Comparison of ENCODE assay signal across 9 mouse cellular contexts in genomic region chr15:103190531-103191462, GRCm38 (mm10). TPM values are rescaled to one million over a fixed set of nuclear protein-coding genes. Genes with fewer than 3 reads are reported as not detected.
DNase-seq lines count a peak whose midpoint lies in the region; ATAC-seq and TF ChIP-seq lines count a peak whose summit lies in the region.
"Had no signal": no experiment of that assay in that cellular context is flagged by ENCODE, and none has a peak within 500 bp of the region (broad histone marks: within the 10 kb centered on the region; RNA-seq: fewer than 3 reads in every experiment).

No protein-coding gene starts in this region.

- H3K9ac ChIP-seq in MEL (ENCODE audit: control insufficient read depth, low read depth, low read length, poor library complexity, severe bottlenecking) = no peak overlapping the region

- no peak for TF ChIP-seq EP300 in MEL (IDR thresholded peaks at IDR 0.05; ENCODE audit: low read depth in 1 of 2, low read length in 2 of 2)

- H3K4me1 ChIP-seq in MEL (ENCODE audit: control insufficient read depth in 1 of 2, insufficient read depth in 2 of 2, low read length in 2 of 2) = no peaks in the 10 kb centered on the region

- H3K79me2 ChIP-seq in MEL (ENCODE audit: control insufficient read depth, insufficient read depth, low read length, poor library complexity) = no peaks in the 10 kb centered on the region

- intact Hi-C loops in left cerebral cortex, postnatal 14 days (cut with DNase I) = no loop called here
- intact Hi-C loops in left cerebral cortex, postnatal 36 days (cut with DNase I) = no loop called here

- TF ChIP-seq CTCF in MEL (IDR thresholded peaks at IDR 0.05 in 2 of 3, conservative IDR thresholded peaks at IDR 0.05 in 1 of 3; ENCODE audit: control insufficient read depth in 1 of 3, insufficient read depth in 1 of 3, low read depth in 2 of 3, low read length in 3 of 3, poor library complexity in 1 of 3, severe bottlenecking in 1 of 3) = peak; percentile 50 to 66 (median 52); a peak in 5 of 6 replicates

- no peaks in the 10 kb centered on the region for H3K27me3 ChIP-seq in MEL (ENCODE audit: control insufficient read depth in 1 of 2, insufficient read depth in 2 of 2, low read length in 2 of 2)

- H3K4me3 ChIP-seq in MEL (ENCODE audit: control insufficient read depth in 1 of 2, insufficient read depth in 1 of 2, low read depth in 2 of 2, low read length in 2 of 2) = no peak overlapping the region

- no peak overlapping the region for H3K27ac ChIP-seq in MEL (ENCODE audit: control insufficient read depth, low read depth, low read length)
- H3K27ac ChIP-seq: macrophage had no signal

- no peak for TF ChIP-seq POLR2A in MEL (IDR thresholded peaks at IDR 0.05; ENCODE audit: control insufficient read depth in 1 of 2, insufficient read depth in 1 of 2, low read depth in 1 of 2, low read length in 2 of 2, poor library complexity in 1 of 2)

- peak; percentile 50 to 74 for DNase-seq in cerebellum, postnatal 25 days
- no peak for DNase-seq in cerebellum, adult 11 months
- DNase-seq in left cerebral cortex, postnatal 14 days (ENCODE audit: low spot score in 2 of 2) = peak; percentile 53 to 56
- no peak for DNase-seq in left cerebral cortex, postnatal 36 days (ENCODE audit: low spot score in 2 of 2)
- DNase-seq in MEL (ENCODE audit: low read depth, low spot score) = peak; percentile 43
- DNase-seq in lung, postnatal 4 days = peak; percentile 47 to 65
- no peak for DNase-seq in urinary bladder, adult 2 months (ENCODE audit: low spot score)

- TF ChIP-seq RAD21 in MEL (IDR thresholded peaks at IDR 0.05; ENCODE audit: low read depth, low read length) = no peak

- peak; percentile 57 for ATAC-seq in erythroid progenitor cell, adult 5-6 weeks (replicated peaks; ENCODE audit: low FRiP score, poor library complexity, severe bottlenecking)

- no peaks in the 10 kb centered on the region for H3K9me3 ChIP-seq in MEL (replicated peaks; ENCODE audit: insufficient read depth, low read length)

- peaks cover 0 to 1% of the 10 kb centered on the region in 2 experiments; a peak in 1 of 4 replicates for H3K36me3 ChIP-seq in MEL (ENCODE audit: control insufficient read depth in 1 of 2, insufficient read depth in 2 of 2, low read length in 2 of 2)

TF ChIP-seq in MEL, 35 proteins besides CTCF, POLR2A, EP300 and RAD21:
- TF ChIP-seq POLR2AphosphoS2 (IDR thresholded peaks at IDR 0.05; ENCODE audit: low read length) (no peak), SMC3 (IDR thresholded peaks at IDR 0.05; ENCODE audit: low read depth, low read length) (peak; percentile 37)

RNA-seq across cellular contexts. Expression of gene Smug1, which starts 23.9 kb away (rescaled TPM):
- 10 to 100 TPM; 16.2 to 17.4 TPM for total RNA-seq in left cerebral cortex, postnatal 14 days (2021)
- 10 to 100 TPM; 18.3 to 20.0 TPM for total RNA-seq in left cerebral cortex, postnatal 36 days (2021)
- 3.8 and 5.2 TPM in 2 replicates for total RNA-seq in MEL (2012; rRNA removed)
- 1 to 10 TPM in 1 of 2 experiments, not detected in 1; 4.6 TPM for polyA plus RNA-seq in MEL (2012; ENCODE audit: insufficient read depth in 1 of 2, insufficient read length in 2 of 2, low read depth in 1 of 2, low replicate concordance in 2 of 2, missing spikeins in 1 of 2)
- 3.6 TPM in 1 of 2 replicates, not detected in the other for total RNA-seq in erythroid progenitor cell, adult 5-6 weeks (2015; ENCODE audit: low replicate concordance)
- 0.26 and 0.91 TPM in 2 replicates for total RNA-seq in erythroid progenitor cell, adult 5-6 weeks (2017; ENCODE audit: low replicate concordance)
- 15.1 and 18.5 TPM in 2 replicates for polyA plus RNA-seq in urinary bladder, adult 2 months (2012; rRNA removed)

RNA-seq across cellular contexts. Expression of gene Cbx5, which starts 48.8 kb away (rescaled TPM):
- total RNA-seq in left cerebral cortex, postnatal 14 days (2021) = 100 to 1,000 TPM; 152 to 162 TPM
- 100 to 1,000 TPM; 158 to 174 TPM for total RNA-seq in left cerebral cortex, postnatal 36 days (2021)
- total RNA-seq in MEL (2012; rRNA removed) = 39.8 and 40.5 TPM in 2 replicates
- polyA plus RNA-seq in MEL (2012; ENCODE audit: insufficient read depth in 1 of 2, insufficient read length in 2 of 2, low read depth in 1 of 2, low replicate concordance in 2 of 2, missing spikeins in 1 of 2) = 10 to 100 TPM; 42.4 to 67.1 TPM
- total RNA-seq in erythroid progenitor cell, adult 5-6 weeks (2015; ENCODE audit: low replicate concordance) = 181 and 243 TPM in 2 replicates
- 214 and 236 TPM in 2 replicates for total RNA-seq in erythroid progenitor cell, adult 5-6 weeks (2017; ENCODE audit: low replicate concordance)
- 23.9 and 24.4 TPM in 2 replicates for polyA plus RNA-seq in urinary bladder, adult 2 months (2012; rRNA removed)

RNA-seq across cellular contexts. Expression of gene Hnrnpa1, which starts 49.4 kb away (rescaled TPM):
- 100 to 1,000 TPM; 236 to 247 TPM for total RNA-seq in left cerebral cortex, postnatal 14 days (2021)
- 100 to 1,000 TPM; 199 to 232 TPM for total RNA-seq in left cerebral cortex, postnatal 36 days (2021)
- 322 and 402 TPM in 2 replicates for total RNA-seq in MEL (2012; rRNA removed)
- polyA plus RNA-seq in MEL (2012; ENCODE audit: insufficient read depth in 1 of 2, insufficient read length in 2 of 2, low read depth in 1 of 2, low replicate concordance in 2 of 2, missing spikeins in 1 of 2) = 100 to 1,000 TPM in 1 of 2 experiments, not detected in 1; 900 TPM
- 198 and 238 TPM in 2 replicates for total RNA-seq in erythroid progenitor cell, adult 5-6 weeks (2015; ENCODE audit: low replicate concordance)
- total RNA-seq in erythroid progenitor cell, adult 5-6 weeks (2017; ENCODE audit: low replicate concordance) = 338 and 377 TPM in 2 replicates
- 323 and 341 TPM in 2 replicates for polyA plus RNA-seq in urinary bladder, adult 2 months (2012; rRNA removed)

Comparison
In these comparisons a context has a peak if more than half of its experiments do, and no peak if none do; other contexts are left out.
1. DNase-seq: peak in cerebellum, postnatal 25 days (2 of 2), left cerebral cortex, postnatal 14 days (2 of 2), MEL (single experiment) and lung, postnatal 4 days (2 of 2); none in cerebellum, adult 11 months (single experiment), left cerebral cortex, postnatal 36 days (0 of 2) and urinary bladder, adult 2 months (single experiment).